Mouse (Mus musculus) right cerebral cortex, postnatal 25 days (tissue): ENCODE data around the gene Tesk1.

Source experiments
- DNase-seq: peaks from one replicate; pipeline ENCODE4 v3.0.0; 2022

The Tesk1 gene

GRCm38 (mm10) chr4:43496587-43496986, 54.8 kb downstream of the Tesk1 start:
- DNase-seq, result no peak

GRCm38 (mm10) chr4:43497405-43497804, 55.7 kb downstream of the Tesk1 start:
- DNase-seq, result no peak
